Mouse (Mus musculus) cerebellum, adult 18-20 months (tissue): ENCODE data around the gene Gm6367.
"Not testable (repeated sequence)": the region's sequence is repeated elsewhere in the genome, so short reads cannot be mapped to it uniquely, and the experiment has no call there.

Experiments used
- DNase-seq, 2 experiments: peaks; one replicate each; pipeline ENCODE4 v3.0.0; 2021

Gene Gm6367

GRCm38 (mm10) chr5:94988326-94988725 lies at the start of gene Gm6367:
Gene Gm6367 (plus strand): TSS chr5:94988626.
- not testable (repeated sequence) for DNase-seq
